Mouse (Mus musculus) hindbrain, postnatal 0 days (tissue): ENCODE measurements around the gene Stfa2l1. TPM values are rescaled to one million over a fixed set of nuclear protein-coding genes. Genes with fewer than 3 reads are reported as not detected.
"Not testable (repeated sequence)": the region's sequence is repeated elsewhere in the genome, so short reads cannot be mapped to it uniquely, and the experiment has no call there.

Experiments
- ATAC-seq: fragments of 200-750 bp; cut with Nextera tagmentation; 2 replicates; pipeline ENCODE4 v1.8.0; 2017; ENCODE audit warnings: mild to moderate bottlenecking, moderate TSS enrichment, moderate library complexity
- DNase-seq: peaks from one replicate; pipeline ENCODE4 v3.0.0-alpha.2; 2015; ENCODE audit warnings: low spot score
- H3K27ac ChIP-seq: fragments of 300-500 bp; sonication (generic); 2 replicates; pipeline ENCODE4 v1.5.1; 2014; ENCODE audit warnings: mild to moderate bottlenecking
- H3K27me3 ChIP-seq: fragments of 300-500 bp; sonication (generic); 2 replicates; pipeline ENCODE4 v1.6.1; 2014; ENCODE audit warnings: low read length, mixed read lengths; ENCODE audit not compliant: insufficient read depth
- H3K36me3 ChIP-seq: fragments of 300-500 bp; sonication (generic); 2 replicates; pipeline ENCODE4 v1.6.1; 2014; ENCODE audit warnings: low read length, mixed read lengths; ENCODE audit not compliant: insufficient read depth
- H3K4me1 ChIP-seq: fragments of 300-500 bp; sonication (generic); 2 replicates; pipeline ENCODE4 v1.6.1; 2014; ENCODE audit warnings: antibody characterized with exemption, low read length, mixed read lengths; ENCODE audit not compliant: insufficient read depth
- H3K4me2 ChIP-seq: fragments of 300-500 bp; sonication (generic); 2 replicates; pipeline ENCODE4 v1.6.1; 2014; ENCODE audit warnings: low read depth, mild to moderate bottlenecking, low read length, moderate library complexity, mixed read lengths
- H3K4me3 ChIP-seq: fragments of 300-500 bp; sonication (generic); 2 replicates; pipeline ENCODE4 v1.5.1; 2014; ENCODE audit warnings: low read length
- H3K9ac ChIP-seq: fragments of 300-500 bp; sonication (generic); replicated peaks from 2 replicates; pipeline ENCODE4 v1.6.1; 2014; ENCODE audit warnings: mild to moderate bottlenecking, low read length, moderate library complexity, mixed read lengths
- H3K9me3 ChIP-seq: fragments of 300-500 bp; sonication (generic); 2 replicates; pipeline ENCODE4 v1.6.1; 2016; ENCODE audit warnings: low read length, mixed read lengths
- CTCF ChIP-seq: IDR thresholded peaks from 2 replicates; pipeline ENCODE4 v1.5.1; 2016; ENCODE audit warnings: antibody characterized with exemption, control low read depth, low read depth
- WGBS: fragments of 180-500 bp; shearing (Covaris S2); extraction: QIAGEN DNeasy Blood & Tissue Kit; methylation state at CpG from one replicate; pipeline ENCODE4 v1.1.7; 2014; 5-methylcytosine and 5-hydroxymethylcytosine counted together
- polyA plus RNA-seq: library from polyadenylated mRNA; unstranded; fragments of >200 nt; fragmentation: Nextera tagmentation; extraction: Ambion mirVana; gene quantifications from 2 replicates; pipeline ENCODE4 v1.2.1, GENCODE M21; 2015
- total RNA-seq: library from RNA; depleted of rRNA; stranded (reverse); fragments of >200 nt; gene quantifications from 2 replicates; pipeline ENCODE4 v1.2.3, GENCODE M21; 2014; rRNA removed

Stfa2l1 gene
- total and polyA plus RNA-seq, 2 experiments from 2014 or later: 1.1 TPM; not detected in 1

GRCm38 (mm10) chr16:36176108-36176507 is 19.5 kb downstream of the Stfa2l1 start:
- H3K4me1 ChIP-seq: no peaks in the 10 kb centered on the region
- DNase-seq (no peak), ATAC-seq (no peak)

GRCm38 (mm10) chr16:36179910-36180309 is 23.3 kb downstream of the Stfa2l1 start:
- TF ChIP-seq CTCF: no peak
- 86% methylated on average over 2 of the region's 2 CpGs for WGBS
- ATAC-seq (no peak), DNase-seq (no peak)
- H3K4me3 ChIP-seq: no peak overlapping the region
- H3K27ac ChIP-seq: no peak overlapping the region
- 0 out of 2 replicates have a peak, but pooled peaks cover under 1% of the 10 kb centered on the region for H3K9me3 ChIP-seq
- no peaks in the 10 kb centered on the region for H3K4me1 ChIP-seq
- H3K4me2 ChIP-seq: no peak overlapping the region
- H3K27me3 ChIP-seq: no peaks in the 10 kb centered on the region
- H3K9ac ChIP-seq: no peak overlapping the region
- no peaks in the 10 kb centered on the region for H3K36me3 ChIP-seq

More at GRCm38 (mm10) chr16:36176108-36176507, 19.5 kb downstream of the Stfa2l1 start:
- Histone ChIP-seq H3K4me3 (no peak overlapping the region), H3K27ac (no peak overlapping the region), H3K9ac (no peak overlapping the region), H3K36me3 (no peaks in the 10 kb centered on the region), H3K4me2 (no peak overlapping the region), H3K9me3 (0 out of 2 replicates have a peak, but pooled peaks cover 2% of the 10 kb centered on the region), H3K27me3 (no peaks in the 10 kb centered on the region)
- TF ChIP-seq CTCF: no peak

- DNase-seq, H3K36me3 ChIP-seq, ATAC-seq, H3K4me1 ChIP-seq, H3K4me2 ChIP-seq, H3K27ac ChIP-seq, H3K27me3 ChIP-seq, H3K9me3 ChIP-seq, H3K4me3 ChIP-seq, H3K9ac ChIP-seq: not testable (repeated sequence)
- WGBS: 86% methylated on average over 4 of the region's 4 CpGs
Observed at GRCm38 (mm10) chr16:36183912-36184311, 27.3 kb downstream of the Stfa2l1 start, which contains the start of gene Gm5483. Gene Gm5483, plus strand, starts transcription at chr16:36184212.

- H3K27ac ChIP-seq: no peak overlapping the region
- no peaks in the 10 kb centered on the region for H3K36me3 ChIP-seq
- 37% methylated on average over 19 of the region's 19 CpGs for WGBS
- H3K9ac ChIP-seq: no peak overlapping the region
- no peaks in the 10 kb centered on the region for H3K4me1 ChIP-seq
- no peaks in the 10 kb centered on the region for H3K9me3 ChIP-seq
- DNase-seq (no peak), ATAC-seq (no peak)
- no peaks in the 10 kb centered on the region for H3K27me3 ChIP-seq
- H3K4me3 ChIP-seq: no peak overlapping the region
- H3K4me2 ChIP-seq: peak overlapping the region; percentile 31; the same call in 1 of the 2 replicates
- no peak for TF ChIP-seq CTCF
Observed at GRCm38 (mm10) chr16:36199226-36199625, 42.6 kb downstream of the Stfa2l1 start.

- no peak for ATAC-seq
- TF ChIP-seq CTCF: no peak
Observed at GRCm38 (mm10) chr16:36203846-36204245, 47.2 kb downstream of the Stfa2l1 start.

GRCm38 (mm10) chr16:36205684-36206083 is 49.1 kb downstream of the Stfa2l1 start:
- H3K4me3 ChIP-seq, H3K4me1 ChIP-seq, H3K9ac ChIP-seq, H3K4me2 ChIP-seq, H3K27ac ChIP-seq, H3K9me3 ChIP-seq, H3K36me3 ChIP-seq, DNase-seq, ATAC-seq, H3K27me3 ChIP-seq: not testable (repeated sequence)
- WGBS: 37% methylated on average over 2 of the region's 2 CpGs

More at GRCm38 (mm10) chr16:36203846-36204245, 47.2 kb downstream of the Stfa2l1 start:
- Histone ChIP-seq H3K9ac (no peak overlapping the region), H3K4me2 (no peak overlapping the region), H3K9me3 (no peaks in the 10 kb centered on the region), H3K4me3 (no peak overlapping the region), H3K36me3 (no peaks in the 10 kb centered on the region), H3K27ac (no peak overlapping the region), H3K4me1 (no peaks in the 10 kb centered on the region), H3K27me3 (no peaks in the 10 kb centered on the region)
- 71% methylated on average over 5 of the region's 5 CpGs for WGBS
- DNase-seq: no peak

- TF ChIP-seq CTCF: no peak
- Histone ChIP-seq H3K9ac (no peak within 1 kb of the TSS), H3K27me3 (no peaks in the 10 kb centered on the region), H3K4me1 (no peaks in the 10 kb centered on the region), H3K27ac (no peak within 1 kb of the TSS), H3K9me3 (no peaks in the 10 kb centered on the region), H3K4me3 (no peak within 1 kb of the TSS), H3K36me3 (no peaks in the 10 kb centered on the region), H3K4me2 (no peak within 1 kb of the TSS)
- 87% methylated on average over 2 of the region's 2 CpGs for WGBS
- DNase-seq (no peak), ATAC-seq (no peak)
Observed at GRCm38 (mm10) chr16:36209967-36210453, 53.4 kb downstream of the Stfa2l1 start, which contains the start of gene Gm5416. Gene Gm5416, plus strand, starts transcription at chr16:36210403.

Other genes starting within 250 kb of the Stfa2l1 start
- 2.5 and 3.5 TPM in 2 replicates for gene Parp9, start 218.3 kb upstream of the Stfa2l1 start, total RNA-seq
- gene Parp9, start 218.3 kb upstream of the Stfa2l1 start, polyA plus RNA-seq: 3.6 and 3.8 TPM in 2 replicates
- 0.93 and 2.5 TPM in 2 replicates for gene Dtx3l, start 217.7 kb upstream of the Stfa2l1 start, total RNA-seq
- 1.2 and 1.5 TPM in 2 replicates for gene Dtx3l, start 217.7 kb upstream of the Stfa2l1 start, polyA plus RNA-seq
- 53.8 and 55.9 TPM in 2 replicates for gene Kpna1, start 178.1 kb upstream of the Stfa2l1 start, total RNA-seq
- gene Kpna1, start 178.1 kb upstream of the Stfa2l1 start, polyA plus RNA-seq: 54.6 and 55.2 TPM in 2 replicates
- gene Wdr5b, start 115.6 kb upstream of the Stfa2l1 start, total RNA-seq: 5.6 and 6.1 TPM in 2 replicates
- gene Wdr5b, start 115.6 kb upstream of the Stfa2l1 start, polyA plus RNA-seq: 4.9 and 6.8 TPM in 2 replicates
- 7.2 and 8.3 TPM in 2 replicates for gene Fam162a, start 85.2 kb upstream of the Stfa2l1 start, total RNA-seq
- 145 and 146 TPM in 2 replicates for gene Fam162a, start 85.2 kb upstream of the Stfa2l1 start, polyA plus RNA-seq
- gene Ccdc58, start 85.1 kb upstream of the Stfa2l1 start, total RNA-seq: 3.8 and 4.9 TPM in 2 replicates
- gene Ccdc58, start 85.1 kb upstream of the Stfa2l1 start, polyA plus RNA-seq: 27.8 and 34.0 TPM in 2 replicates
- not detected in 2 replicates for gene Csta1, start 25.6 kb upstream of the Stfa2l1 start, total RNA-seq
- gene Csta1, start 25.6 kb upstream of the Stfa2l1 start, polyA plus RNA-seq: not detected in 2 replicates
- gene Gm5483, start 27.4 kb downstream of the Stfa2l1 start, total RNA-seq: not detected in 2 replicates
- gene Gm5483, start 27.4 kb downstream of the Stfa2l1 start, polyA plus RNA-seq: 0.96 and 1.7 TPM in 2 replicates
- not detected in 2 replicates for gene Gm5416, start 53.6 kb downstream of the Stfa2l1 start, total RNA-seq
- not detected in 2 replicates for gene Gm5416, start 53.6 kb downstream of the Stfa2l1 start, polyA plus RNA-seq
- gene 2010005H15Rik, start 64.7 kb downstream of the Stfa2l1 start, total RNA-seq: not detected in 2 replicates
- gene 2010005H15Rik, start 64.7 kb downstream of the Stfa2l1 start, polyA plus RNA-seq: 0.68 and 0.83 TPM in 2 replicates
- not detected in 2 replicates for gene Stfa1, start 120.1 kb downstream of the Stfa2l1 start, total RNA-seq
- 1.7 and 2.0 TPM in 2 replicates for gene Stfa1, start 120.1 kb downstream of the Stfa2l1 start, polyA plus RNA-seq
- gene BC117090, start 177.5 kb downstream of the Stfa2l1 start, total RNA-seq: not detected in 2 replicates
- gene BC117090, start 177.5 kb downstream of the Stfa2l1 start, polyA plus RNA-seq: not detected in 2 replicates
- gene BC100530, start 210.9 kb downstream of the Stfa2l1 start, total RNA-seq: not detected in 2 replicates
- gene BC100530, start 210.9 kb downstream of the Stfa2l1 start, polyA plus RNA-seq: 1.2 and 1.5 TPM in 2 replicates